Mouse (Mus musculus) heart, embryonic 11.5 days (tissue): Measurements from ENCODE around the gene Tmem211. TPM values are rescaled to one million over a fixed set of nuclear protein-coding genes. Genes with fewer than 3 reads are reported as not detected.

ENCODE experiments used
- ATAC-seq: fragments of 200-750 bp; cut with Nextera tagmentation; replicated peaks from 2 replicates; pipeline ENCODE4 v1.8.0; 2017; ENCODE audit warnings: moderate library complexity; ENCODE audit not compliant: insufficient number of reproducible peaks, low FRiP score, low TSS enrichment
- H3K27ac ChIP-seq: fragments of 300-500 bp; sonication (generic); 2 replicates; pipeline ENCODE4 v1.5.1; 2014; ENCODE audit warnings: mild to moderate bottlenecking, low read depth, low read length
- H3K27me3 ChIP-seq: fragments of 300-500 bp; sonication (generic); 2 replicates; pipeline ENCODE4 v1.6.1; 2014; ENCODE audit warnings: mild to moderate bottlenecking, low read length, mixed read lengths; ENCODE audit not compliant: control insufficient read depth, insufficient read depth
- H3K36me3 ChIP-seq: fragments of 300-500 bp; sonication (generic); 2 replicates; pipeline ENCODE4 v1.6.1; 2014; ENCODE audit warnings: mild to moderate bottlenecking, low read length, moderate library complexity, mixed read lengths; ENCODE audit not compliant: control insufficient read depth, insufficient read depth
- H3K4me1 ChIP-seq: fragments of 300-500 bp; sonication (generic); 2 replicates; pipeline ENCODE4 v1.6.1; 2014; ENCODE audit warnings: low read length; ENCODE audit not compliant: control insufficient read depth, insufficient read depth
- H3K4me2 ChIP-seq: fragments of 300-500 bp; sonication (generic); 2 replicates; pipeline ENCODE4 v1.6.1; 2014; ENCODE audit warnings: mild to moderate bottlenecking, moderate library complexity
- H3K4me3 ChIP-seq: fragments of 300-500 bp; sonication (generic); 2 replicates; pipeline ENCODE4 v1.5.1; 2014; ENCODE audit warnings: low read depth, low read length
- H3K9ac ChIP-seq: fragments of 300-500 bp; sonication (generic); 2 replicates; pipeline ENCODE4 v1.6.1; 2014; ENCODE audit warnings: mild to moderate bottlenecking, low read depth, low read length, moderate library complexity
- H3K9me3 ChIP-seq: fragments of 300-500 bp; sonication (generic); replicated peaks from 2 replicates; pipeline ENCODE4 v1.6.1; 2016; ENCODE audit warnings: low read length; ENCODE audit not compliant: control insufficient read depth
- WGBS: fragments of 180-500 bp; shearing (Covaris S2); extraction: QIAGEN DNeasy Blood & Tissue Kit; methylation state at CpG from one replicate; pipeline ENCODE4 v1.1.7; 2014; ENCODE audit not compliant: insufficient replicate concordance; 5-methylcytosine and 5-hydroxymethylcytosine counted together
- polyA plus RNA-seq: library from polyadenylated mRNA; unstranded; fragments of >200 nt; fragmentation: Nextera tagmentation; extraction: Ambion mirVana; gene quantifications from 2 replicates; pipeline ENCODE4 v1.2.1, GENCODE M21; 2014

Tmem211 gene
- polyA plus RNA-seq, 1 experiment from 2014 or later = not detected

- no peak for ATAC-seq
- no peaks in the 10 kb centered on the region for H3K36me3 ChIP-seq
- H3K9ac ChIP-seq = no peak overlapping the region
- no peak overlapping the region for H3K4me2 ChIP-seq
- H3K27ac ChIP-seq = no peak overlapping the region
- peaks cover 51% of the 10 kb centered on the region for H3K27me3 ChIP-seq
- no peaks in the 10 kb centered on the region for H3K9me3 ChIP-seq
- WGBS = 41% methylated on average over 5 of the region's 5 CpGs
- no peaks in the 10 kb centered on the region for H3K4me1 ChIP-seq
- H3K4me3 ChIP-seq = no peak overlapping the region
Observed at GRCm38 (mm10) chr5:113287762-113288161, 61.1 kb downstream of the Tmem211 start.

GRCm38 (mm10) chr5:113288490-113288889 lies 61.8 kb downstream of the Tmem211 start:
- Histone ChIP-seq H3K4me3 (no peak overlapping the region), H3K9me3 (no peaks in the 10 kb centered on the region), H3K4me1 (no peaks in the 10 kb centered on the region), H3K4me2 (no peak overlapping the region), H3K27me3 (peaks cover 51% of the 10 kb centered on the region), H3K27ac (no peak overlapping the region), H3K36me3 (no peaks in the 10 kb centered on the region), H3K9ac (no peak overlapping the region)
- 31% methylated on average over 13 of the region's 13 CpGs for WGBS
- no peak for ATAC-seq

Other genes with a start within 250 kb of the Tmem211 start
- 10.4 and 11.3 TPM in 2 replicates for gene Grk3, start 211.1 kb upstream of the Tmem211 start, polyA plus RNA-seq
- not detected in 2 replicates for gene Crybb2, start 156.8 kb upstream of the Tmem211 start, polyA plus RNA-seq
- 0.56 and 0.77 TPM in 2 replicates for gene Crybb3, start 145.3 kb upstream of the Tmem211 start, polyA plus RNA-seq
- 7.0 and 9.7 TPM in 2 replicates for gene 2900026A02Rik, start 5.7 kb upstream of the Tmem211 start, polyA plus RNA-seq
- 2.6 and 3.5 TPM in 2 replicates for gene Sgsm1, start 83.9 kb downstream of the Tmem211 start, polyA plus RNA-seq
- not detected in 2 replicates for gene Aym1, start 130.4 kb downstream of the Tmem211 start, polyA plus RNA-seq